Mouse (Mus musculus) lung, postnatal 4 days (tissue): Measurements from ENCODE around the gene H2-T23.
"Not testable (repeated sequence)": the region's sequence is repeated elsewhere in the genome, so short reads cannot be mapped to it uniquely, and the experiment has no call there.

Experiments used
- DNase-seq, 2 experiments: peaks; one replicate each; pipeline ENCODE4 v3.0.0; 2021

H2-T23 gene

GRCm38 (mm10) chr17:36032351-36032875, at the start of gene H2-T23:
Gene H2-T23, minus strand, starts transcription at chr17:36032855.
- peak; percentile 61 to 66 for DNase-seq

GRCm38 (mm10) chr17:36081901-36082300, 49.2 kb upstream of the H2-T23 start:
- not testable (repeated sequence) for DNase-seq

- peak; percentile 66 to 88 for DNase-seq
These were observed 28.2 kb upstream of the H2-T23 start for GRCm38 (mm10) chr17:36060829-36061228.

GRCm38 (mm10) chr17:36058362-36058761, 25.7 kb upstream of the H2-T23 start, which contains the start of gene Gm11127:
Gene Gm11127, minus strand, starts transcription at chr17:36058371.
- not testable (repeated sequence) for DNase-seq

GRCm38 (mm10) chr17:36057927-36058326, 25.3 kb upstream of the H2-T23 start:
- not testable (repeated sequence) for DNase-seq

GRCm38 (mm10) chr17:36043286-36043685, 10.6 kb upstream of the H2-T23 start:
- no peak for DNase-seq

- DNase-seq, result peak; percentile 81
These were observed 10.0 kb upstream of the H2-T23 start, which contains the start of the genes H2-T22 and Gm6034 for GRCm38 (mm10) chr17:36042610-36043169. Gene H2-T22, minus strand, starts transcription at chr17:36042747. Gene Gm6034, plus strand, starts transcription at chr17:36042961.

GRCm38 (mm10) chr17:36042055-36042454, 9.4 kb upstream of the H2-T23 start:
- DNase-seq, result peak; percentile 36 to 41

- DNase-seq, result not testable (repeated sequence)
These were observed 7.9 kb upstream of the H2-T23 start for GRCm38 (mm10) chr17:36040604-36041003.

- DNase-seq, result not testable (repeated sequence)
These were observed 3.5 kb upstream of the H2-T23 start for GRCm38 (mm10) chr17:36036126-36036525.

GRCm38 (mm10) chr17:36035010-36035638, 2.5 kb upstream of the H2-T23 start:
- DNase-seq, result peak; percentile 63 to 74

GRCm38 (mm10) chr17:36034524-36034923, 1.9 kb upstream of the H2-T23 start:
- not testable (repeated sequence) for DNase-seq

GRCm38 (mm10) chr17:36031583-36032331, 898 bp downstream of the H2-T23 start:
- DNase-seq, result peak; percentile 49 to 65

GRCm38 (mm10) chr17:36030703-36031582, 1.7 kb downstream of the H2-T23 start:
- DNase-seq, result not testable (repeated sequence)

GRCm38 (mm10) chr17:36030046-36030702, 2.5 kb downstream of the H2-T23 start:
- DNase-seq, result not testable (repeated sequence)

GRCm38 (mm10) chr17:36028879-36029619, 3.6 kb downstream of the H2-T23 start:
- no peak for DNase-seq

GRCm38 (mm10) chr17:36027663-36028062, 5.0 kb downstream of the H2-T23 start:
- DNase-seq, result no peak

GRCm38 (mm10) chr17:36025901-36026300, 6.8 kb downstream of the H2-T23 start:
- no peak for DNase-seq

- DNase-seq, result no peak
These were observed 7.5 kb downstream of the H2-T23 start for GRCm38 (mm10) chr17:36025197-36025596.

- peak; percentile 39 to 52 for DNase-seq
These were observed 8.7 kb downstream of the H2-T23 start for GRCm38 (mm10) chr17:36023710-36024654.
